Mouse (Mus musculus) midbrain, postnatal 0 days (tissue): ENCODE results near the gene Abcb4. TPM values are rescaled to one million over a fixed set of nuclear protein-coding genes. Genes with fewer than 3 reads are reported as not detected.

Source experiments
- ATAC-seq: fragments of 200-750 bp; cut with Nextera tagmentation; 2 replicates; pipeline ENCODE4 v1.8.0; 2017; ENCODE audit warnings: moderate number of reproducible peaks, mild to moderate bottlenecking, moderate TSS enrichment, moderate library complexity; ENCODE audit not compliant: low FRiP score
- DNase-seq: peaks from one replicate; pipeline ENCODE4 v3.0.0-alpha.2; 2015; ENCODE audit warnings: low spot score
- H3K27ac ChIP-seq: fragments of 300-500 bp; sonication (generic); 2 replicates; pipeline ENCODE4 v1.5.1; 2014; ENCODE audit warnings: low read depth, mild to moderate bottlenecking, low read length, mixed read lengths
- H3K27me3 ChIP-seq: fragments of 300-500 bp; sonication (generic); 2 replicates; pipeline ENCODE4 v1.6.1; 2014; ENCODE audit warnings: low read length, control low read depth, mixed read lengths; ENCODE audit not compliant: insufficient read depth
- H3K36me3 ChIP-seq: fragments of 300-500 bp; sonication (generic); 2 replicates; pipeline ENCODE4 v1.6.1; 2014; ENCODE audit warnings: low read length, control low read depth, mixed read lengths; ENCODE audit not compliant: insufficient read depth
- H3K4me1 ChIP-seq: fragments of 300-500 bp; sonication (generic); 2 replicates; pipeline ENCODE4 v1.6.1; 2014; ENCODE audit warnings: mild to moderate bottlenecking, control low read depth, antibody characterized with exemption, low read length, mixed read lengths; ENCODE audit not compliant: insufficient read depth
- H3K4me2 ChIP-seq: fragments of 300-500 bp; sonication (generic); 2 replicates; pipeline ENCODE4 v1.6.1; 2014; ENCODE audit warnings: low read depth, mild to moderate bottlenecking, low read length, mixed read lengths; ENCODE audit not compliant: poor library complexity, severe bottlenecking
- H3K4me3 ChIP-seq: fragments of 300-500 bp; sonication (generic); 2 replicates; pipeline ENCODE4 v1.5.1; 2014; ENCODE audit warnings: low read depth, mild to moderate bottlenecking, low read length, moderate library complexity
- H3K9ac ChIP-seq: fragments of 300-500 bp; sonication (generic); replicated peaks from 2 replicates; pipeline ENCODE4 v1.6.1; 2014; ENCODE audit warnings: mild to moderate bottlenecking, low read length, moderate library complexity, mixed read lengths; ENCODE audit not compliant: poor library complexity, severe bottlenecking
- H3K9me3 ChIP-seq: fragments of 300-500 bp; sonication (generic); 2 replicates; pipeline ENCODE4 v1.6.1; 2016; ENCODE audit warnings: low read length, control low read depth
- CTCF ChIP-seq: IDR thresholded peaks from 2 replicates; pipeline ENCODE4 v1.5.1; 2016; ENCODE audit warnings: antibody characterized with exemption, mild to moderate bottlenecking
- WGBS: fragments of 180-500 bp; shearing (Covaris S2); extraction: QIAGEN DNeasy Blood & Tissue Kit; methylation state at CpG from one replicate; pipeline ENCODE4 v1.1.7; 2014; 5-methylcytosine and 5-hydroxymethylcytosine counted together
- polyA plus RNA-seq: library from polyadenylated mRNA; unstranded; fragments of >200 nt; fragmentation: Nextera tagmentation; extraction: Ambion mirVana; gene quantifications from 2 replicates; pipeline ENCODE4 v1.2.1, GENCODE M21; 2015
- total RNA-seq: library from RNA; depleted of rRNA; stranded (reverse); fragments of >200 nt; gene quantifications from 2 replicates; pipeline ENCODE4 v1.2.3, GENCODE M21; 2014

The Abcb4 gene
- total and polyA plus RNA-seq, 2 experiments from 2014 or later: 1.2 to 1.5 TPM

DNA sequence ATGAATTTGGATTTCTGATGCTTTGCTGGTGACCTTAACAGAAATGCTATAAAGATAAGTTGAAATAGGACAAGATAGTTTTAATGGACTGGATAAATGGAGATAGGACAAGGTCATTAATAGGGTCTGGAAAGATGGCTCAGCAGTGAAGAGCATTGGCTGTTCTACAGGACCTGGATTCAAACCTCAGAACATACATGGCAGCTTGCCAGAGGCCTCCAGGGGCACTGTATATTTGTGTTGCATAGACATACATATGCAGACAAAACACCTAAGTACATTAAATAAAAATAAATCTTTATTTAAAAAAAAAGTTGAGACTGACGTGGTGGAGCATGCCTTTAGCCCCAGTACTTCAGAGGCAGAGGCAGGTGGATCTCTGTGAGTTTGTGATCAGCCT lies 7.5 kb downstream of the Abcb4 start:
- no peak for ATAC-seq
- DNase-seq: no peak
- H3K36me3 ChIP-seq: no peaks in the 10 kb centered on the region
- H3K9me3 ChIP-seq: no peaks in the 10 kb centered on the region
- no peak overlapping the region for H3K4me2 ChIP-seq
- no peak overlapping the region for H3K27ac ChIP-seq
- no peaks in the 10 kb centered on the region for H3K27me3 ChIP-seq
- H3K9ac ChIP-seq: no peak overlapping the region
- no peak for TF ChIP-seq CTCF
- 84% methylated on average over 1 of the region's 1 CpGs for WGBS
- H3K4me1 ChIP-seq: no peaks in the 10 kb centered on the region
- no peak overlapping the region for H3K4me3 ChIP-seq

DNA sequence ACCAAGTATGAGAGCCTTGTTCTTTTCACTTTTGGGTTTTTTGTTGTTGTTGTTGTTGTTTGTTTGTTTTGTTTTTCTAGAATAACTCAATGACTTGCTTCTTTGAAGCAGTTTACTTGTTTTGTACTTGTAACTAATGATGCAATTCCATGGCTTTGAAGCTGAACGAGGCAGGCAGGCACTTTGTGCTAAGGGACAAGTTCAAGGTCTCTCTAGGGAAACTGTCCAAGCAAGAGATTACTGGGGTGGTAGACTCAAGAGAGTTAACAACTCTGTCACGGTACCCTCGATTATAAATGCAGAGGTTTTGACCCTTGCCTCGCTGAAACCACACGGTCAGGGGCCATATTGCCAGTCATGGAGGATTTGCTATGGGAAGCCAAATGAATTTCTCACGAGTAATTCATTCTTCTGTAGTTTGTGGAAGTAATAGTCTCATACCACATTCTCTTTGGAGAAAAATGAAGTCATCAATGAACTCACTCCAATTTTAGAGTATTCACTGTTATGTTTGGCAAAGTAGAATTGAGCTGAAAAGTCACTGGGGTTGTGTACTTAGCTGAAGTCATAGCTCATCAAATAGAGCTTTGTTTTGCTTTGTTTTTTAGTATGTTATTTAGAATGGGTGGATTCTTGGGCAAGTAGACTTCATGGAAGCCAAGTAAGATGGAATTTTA lies 8.8 kb downstream of the Abcb4 start:
- H3K4me1 ChIP-seq: no peaks in the 10 kb centered on the region
- H3K4me2 ChIP-seq: no peak overlapping the region
- H3K9ac ChIP-seq: no peak overlapping the region
- H3K36me3 ChIP-seq: no peaks in the 10 kb centered on the region
- ATAC-seq (no peak), DNase-seq (no peak)
- H3K27ac ChIP-seq: no peak overlapping the region
- H3K9me3 ChIP-seq: no peaks in the 10 kb centered on the region
- 49% methylated on average over 6 of the region's 6 CpGs for WGBS
- no peaks in the 10 kb centered on the region for H3K27me3 ChIP-seq
- no peak for TF ChIP-seq CTCF
- H3K4me3 ChIP-seq: no peak overlapping the region

DNA sequence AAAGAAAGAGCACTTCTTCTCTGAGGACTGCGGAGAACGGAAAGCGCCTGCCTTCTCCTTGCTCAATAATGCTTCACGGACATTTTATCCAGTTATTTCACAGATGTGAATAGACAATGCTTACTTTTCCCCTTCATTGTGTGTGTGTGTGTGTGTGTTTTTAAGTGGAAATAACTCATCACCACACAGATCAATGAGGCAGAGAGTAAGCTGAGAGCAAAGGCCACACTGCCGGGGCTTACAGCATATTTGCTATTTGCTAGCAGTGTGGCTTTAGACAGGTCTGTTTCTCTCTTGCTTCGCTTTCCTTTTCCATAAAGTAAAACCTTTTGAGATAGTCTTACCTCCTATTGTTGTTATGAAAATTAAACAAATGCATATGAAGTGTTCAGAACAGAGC lies 11.0 kb downstream of the Abcb4 start:
- Histone ChIP-seq H3K4me3 (no peak overlapping the region), H3K9me3 (no peaks in the 10 kb centered on the region), H3K4me2 (no peak overlapping the region), H3K27me3 (no peaks in the 10 kb centered on the region), H3K27ac (no peak overlapping the region), H3K36me3 (no peaks in the 10 kb centered on the region), H3K4me1 (no peaks in the 10 kb centered on the region), H3K9ac (no peak overlapping the region)
- ATAC-seq (no peak), DNase-seq (no peak)
- WGBS: 47% methylated on average over 6 of the region's 6 CpGs
- no peak for TF ChIP-seq CTCF

DNA sequence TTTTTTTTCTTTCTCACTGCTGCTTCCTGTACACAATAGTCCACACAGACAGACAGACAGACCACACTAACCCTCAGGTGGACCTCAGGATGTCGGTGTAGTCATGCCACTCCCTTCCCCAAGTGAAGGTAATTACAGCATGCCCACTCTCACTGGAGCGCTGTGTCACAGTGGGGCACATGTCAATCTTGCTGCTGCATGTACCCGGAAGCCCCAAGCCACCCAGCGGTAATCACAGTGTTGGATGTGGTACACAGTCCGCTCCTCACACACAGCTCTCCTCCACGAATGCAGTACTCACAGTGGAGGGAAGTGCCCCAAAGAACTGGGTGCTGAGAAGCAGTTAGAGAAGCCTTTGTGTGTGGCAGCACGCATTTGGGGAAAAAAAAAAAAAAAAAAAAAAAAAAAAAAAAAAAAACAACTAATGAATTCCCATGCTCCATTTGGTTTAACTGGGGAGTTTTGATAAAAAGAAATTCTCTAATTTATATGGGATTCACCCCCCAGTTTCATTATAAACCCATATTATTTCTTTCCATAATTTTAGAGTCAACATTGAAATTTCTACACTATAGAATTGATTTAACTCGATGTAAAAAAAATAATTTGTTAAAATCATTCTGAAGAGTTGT lies 18.2 kb downstream of the Abcb4 start:
- H3K4me1 ChIP-seq: no peaks in the 10 kb centered on the region
- H3K27me3 ChIP-seq: no peaks in the 10 kb centered on the region
- no peak overlapping the region for H3K9ac ChIP-seq
- H3K36me3 ChIP-seq: no peaks in the 10 kb centered on the region
- H3K27ac ChIP-seq: no peak overlapping the region
- H3K4me3 ChIP-seq: no peak overlapping the region
- WGBS: 77% methylated on average over 8 of the region's 8 CpGs
- no peaks in the 10 kb centered on the region for H3K9me3 ChIP-seq
- DNase-seq (no peak), ATAC-seq (no peak)
- no peak for TF ChIP-seq CTCF
- no peak overlapping the region for H3K4me2 ChIP-seq

DNA sequence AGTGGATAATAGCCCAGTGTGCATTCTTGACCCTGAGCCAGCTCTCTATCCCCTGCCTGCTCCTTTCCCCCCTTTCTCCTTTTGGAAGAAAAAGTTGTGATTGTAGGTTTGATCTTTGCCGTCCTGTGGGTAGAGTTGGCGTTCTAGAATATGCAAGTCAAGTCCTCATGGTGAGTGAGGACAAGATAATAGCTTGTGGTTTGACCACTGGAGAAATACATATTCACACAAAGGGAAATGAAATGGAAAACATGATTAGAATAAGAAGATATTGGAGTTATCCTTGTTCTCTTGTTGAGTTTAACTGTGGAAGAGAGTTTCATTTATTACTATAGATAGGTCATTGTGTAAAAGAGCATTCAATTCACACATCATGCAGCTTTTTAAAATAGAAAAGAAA lies 22.9 kb downstream of the Abcb4 start:
- no peak for DNase-seq
- no peak overlapping the region for H3K4me3 ChIP-seq
- ATAC-seq: no peak
- H3K36me3 ChIP-seq: no peaks in the 10 kb centered on the region
- no peak for TF ChIP-seq CTCF
- 88% methylated on average over 2 of the region's 2 CpGs for WGBS
- no peak overlapping the region for H3K4me2 ChIP-seq
- H3K4me1 ChIP-seq: no peaks in the 10 kb centered on the region
- H3K9me3 ChIP-seq: no peaks in the 10 kb centered on the region
- H3K27me3 ChIP-seq: no peaks in the 10 kb centered on the region
- H3K9ac ChIP-seq: no peak overlapping the region
- H3K27ac ChIP-seq: no peak overlapping the region

DNA sequence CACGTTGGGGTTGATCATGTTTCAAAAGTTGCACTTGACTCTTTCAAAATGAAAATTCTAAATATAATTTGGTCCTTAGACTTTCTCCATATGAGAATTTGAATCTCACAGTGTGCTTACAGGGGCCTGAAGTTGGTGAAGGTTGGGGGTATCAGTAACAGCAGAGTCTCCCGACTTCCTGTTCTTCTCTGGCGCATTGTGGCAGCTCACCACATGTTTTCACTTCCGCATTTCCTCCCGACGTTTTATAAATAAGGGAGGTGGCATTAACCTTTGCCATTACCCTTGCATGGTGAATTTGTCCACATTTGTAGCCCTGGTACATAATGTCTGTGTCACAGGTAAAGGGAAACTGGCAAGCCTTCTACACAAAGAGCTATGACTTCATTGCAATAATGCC lies 23.6 kb downstream of the Abcb4 start:
- WGBS: 80% methylated on average over 6 of the region's 6 CpGs

More for the DNA sequence above, 23.6 kb downstream of the Abcb4 start:
- no peak for ATAC-seq
- DNase-seq: no peak
- Histone ChIP-seq H3K27ac (no peak overlapping the region), H3K9ac (no peak overlapping the region), H3K4me3 (no peak overlapping the region), H3K4me2 (no peak overlapping the region), H3K27me3 (no peaks in the 10 kb centered on the region), H3K9me3 (no peaks in the 10 kb centered on the region), H3K36me3 (no peaks in the 10 kb centered on the region), H3K4me1 (no peaks in the 10 kb centered on the region)
- TF ChIP-seq CTCF: no peak
